In genomic region chr9:110333135-110333895, GRCm38 (mm10) we compare ENCODE assay signal across 7 mouse cellular contexts. TPM values are rescaled to one million over a fixed set of nuclear protein-coding genes. Genes with fewer than 3 reads are reported as not detected.
DNase-seq lines count a peak whose midpoint lies in the region; ATAC-seq and TF ChIP-seq lines count a peak whose summit lies in the region.

TSS of gene Scap (plus strand) at chr9:110333288.

- H3K9me3 ChIP-seq in intestine, postnatal 0 days (ENCODE audit: control insufficient read depth): no peaks in the 10 kb centered on the region
- H3K9me3 ChIP-seq in midbrain, embryonic 12.5 days: no peaks in the 10 kb centered on the region

- no peak within 1 kb of the TSS; the same call in 1 of the 2 replicates for H3K27ac ChIP-seq in intestine, postnatal 0 days (ENCODE audit: low read depth, low read length)
- 0 out of 2 replicates have a peak within 1 kb of the TSS, but pooled peaks have one; percentile 8 for H3K27ac ChIP-seq in midbrain, embryonic 12.5 days (replicated peaks)
- no peak within 1 kb of the TSS for H3K27ac ChIP-seq in small intestine, adult 2 months (ENCODE audit: insufficient read depth, low read depth, low read length)

- H3K27me3 ChIP-seq in intestine, postnatal 0 days (replicated peaks; ENCODE audit: control insufficient read depth, insufficient read depth, low read length): no peaks in the 10 kb centered on the region
- H3K27me3 ChIP-seq in midbrain, embryonic 12.5 days: 0 out of 2 replicates have a peak, but pooled peaks cover 3% of the 10 kb centered on the region
- H3K27me3 ChIP-seq in small intestine, adult 2 months (ENCODE audit: control insufficient read depth, insufficient read depth, low read length): no peaks in the 10 kb centered on the region

- peak; percentile 91 for ATAC-seq in intestine, postnatal 0 days
- peak; percentile 88 for ATAC-seq in midbrain, embryonic 12.5 days (ENCODE audit: low FRiP score, low read depth)

- peak; percentile 95 for DNase-seq in adrenal gland, adult 8-10 months
- DNase-seq in embryo, embryonic 9.5 days (ENCODE audit: extremely low spot score): peak; percentile 99
- DNase-seq in gonadal fat pad, adult 2 months (ENCODE audit: low read depth): no peak
- DNase-seq in left cerebral cortex, postnatal 4 days: peak; percentile 98

- peak within 1 kb of the TSS; percentile 79 for H3K4me3 ChIP-seq in intestine, postnatal 0 days (ENCODE audit: low read depth, low read length)
- H3K4me3 ChIP-seq in midbrain, embryonic 12.5 days: peak within 1 kb of the TSS; percentile 93
- H3K4me3 ChIP-seq in small intestine, adult 2 months (ENCODE audit: low read depth, low read length): peak within 1 kb of the TSS; percentile 93

- TF ChIP-seq CTCF in intestine, postnatal 0 days (IDR thresholded peaks at IDR 0.05; ENCODE audit: low read depth): peak; percentile 99
- peak; percentile 90 for TF ChIP-seq CTCF in small intestine, adult 2 months (IDR thresholded peaks at IDR 0.05; ENCODE audit: extremely low read depth, insufficient read length, insufficient replicate concordance, low read depth, low read length)

- H3K36me3 ChIP-seq in intestine, postnatal 0 days (ENCODE audit: control insufficient read depth, insufficient read depth): no peaks in the 10 kb centered on the region
- H3K36me3 ChIP-seq in midbrain, embryonic 12.5 days: no peaks in the 10 kb centered on the region
- H3K36me3 ChIP-seq in small intestine, adult 2 months (ENCODE audit: control insufficient read depth, insufficient read depth, low read length): no peaks in the 10 kb centered on the region

- TF ChIP-seq POLR2A in small intestine, adult 2 months (IDR thresholded peaks at IDR 0.05; ENCODE audit: low read depth, low read length): no peak; the same call in 1 of the 2 replicates

- intact Hi-C loops in left cerebral cortex, postnatal 4 days (cut with DNase I): no loop called here

- no peaks in the 10 kb centered on the region for H3K4me1 ChIP-seq in intestine, postnatal 0 days (replicated peaks; ENCODE audit: control insufficient read depth, insufficient read depth, low read length)
- peaks cover 11% of the 10 kb centered on the region for H3K4me1 ChIP-seq in midbrain, embryonic 12.5 days
- H3K4me1 ChIP-seq in small intestine, adult 2 months (ENCODE audit: control insufficient read depth, insufficient read depth, insufficient read length, low read length): peaks cover 5% of the 10 kb centered on the region; the same call in 1 of the 2 replicates

- H3K4me2 ChIP-seq in intestine, postnatal 0 days (replicated peaks; ENCODE audit: low read depth): peak within 1 kb of the TSS; percentile 75
- H3K4me2 ChIP-seq in midbrain, embryonic 12.5 days (replicated peaks): peak within 1 kb of the TSS; percentile 92

- under 1% methylated on average over 67 of the region's 78 CpGs for WGBS in intestine, postnatal 0 days
- WGBS in midbrain, embryonic 12.5 days: under 1% methylated on average over 63 of the region's 78 CpGs
- 1% methylated on average over 77 of the region's 78 CpGs for WGBS in small intestine, adult 2 months

- H3K9ac ChIP-seq in intestine, postnatal 0 days (ENCODE audit: low read depth, low read length): peak within 1 kb of the TSS; percentile 64
- H3K9ac ChIP-seq in midbrain, embryonic 12.5 days (replicated peaks): peak within 1 kb of the TSS; percentile 80

RNA-seq across cellular contexts. Expression of gene Scap, which starts in this region (rescaled TPM):
- total RNA-seq in adrenal gland, adult 8-10 months (2022): 100 to 1,000 TPM; 110 to 118 (median 116) TPM
- 37.9 and 50.3 TPM in 2 replicates for polyA plus RNA-seq in gonadal fat pad, adult 2 months (2012; rRNA removed)
- 14.9 and 15.7 TPM in 2 replicates for polyA plus RNA-seq in intestine, postnatal 0 days (2015; fragmentation: Nextera tagmentation; extraction: Ambion mirVana)
- total RNA-seq in left cerebral cortex, postnatal 4 days (2021): 10 to 100 TPM; 96.7 to 99.5 TPM
- 39.3 and 44.2 TPM in 2 replicates for polyA plus RNA-seq in midbrain, embryonic 12.5 days (2016; fragmentation: Nextera tagmentation; extraction: Ambion mirVana)
- polyA plus RNA-seq in small intestine, adult 2 months (2012; rRNA removed): 26.5 and 34.9 TPM in 2 replicates
